Mouse (Mus musculus) forebrain, embryonic 14.5 days (tissue): Measurements from ENCODE around the gene Tstd1. TPM values are rescaled to one million over a fixed set of nuclear protein-coding genes. Genes with fewer than 3 reads are reported as not detected.
A peak's percentile ranks its signal among the peaks of the same experiment; 100 is the strongest.

Experiments
- ATAC-seq: fragments of 200-750 bp; cut with Nextera tagmentation; 2 replicates; pipeline ENCODE4 v1.8.0; 2017; ENCODE audit warnings: mild to moderate bottlenecking, moderate library complexity
- DNase-seq: peaks from one replicate; pipeline ENCODE4 v3.0.0-alpha.2; 2015; ENCODE audit warnings: low spot score
- H3K27ac ChIP-seq: fragments of 300-500 bp; sonication (generic); 2 replicates; pipeline ENCODE4 v1.5.1; 2014; ENCODE audit warnings: low read depth, mild to moderate bottlenecking, control low read depth, low read length, moderate library complexity
- H3K27me3 ChIP-seq: fragments of 300-500 bp; sonication (generic); replicated peaks from 2 replicates; pipeline ENCODE4 v1.6.1; 2014; ENCODE audit warnings: low read length, control low read depth, mixed read lengths; ENCODE audit not compliant: control insufficient read depth, insufficient read depth
- H3K36me3 ChIP-seq: fragments of 300-500 bp; sonication (generic); 2 replicates; pipeline ENCODE4 v1.6.1; 2014; ENCODE audit warnings: low read length, control low read depth; ENCODE audit not compliant: control insufficient read depth, insufficient read depth
- H3K4me1 ChIP-seq: fragments of 300-500 bp; sonication (generic); 2 replicates; pipeline ENCODE4 v1.6.1; 2014; ENCODE audit warnings: antibody characterized with exemption, low read length, control low read depth; ENCODE audit not compliant: control insufficient read depth, insufficient read depth
- H3K4me2 ChIP-seq: fragments of 300-500 bp; sonication (generic); 2 replicates; pipeline ENCODE4 v1.6.1; 2014; ENCODE audit warnings: mild to moderate bottlenecking, control low read depth, low read length
- H3K4me3 ChIP-seq: fragments of 300-500 bp; sonication (generic); 2 replicates; pipeline ENCODE4 v1.5.1; 2014; ENCODE audit warnings: low read depth, low read length, control low read depth
- H3K9ac ChIP-seq: fragments of 300-500 bp; sonication (generic); 2 replicates; pipeline ENCODE4 v1.6.1; 2014; ENCODE audit warnings: mild to moderate bottlenecking, low read length, control low read depth, moderate library complexity
- H3K9me3 ChIP-seq: fragments of 300-500 bp; sonication (generic); replicated peaks from 2 replicates; pipeline ENCODE4 v1.6.1; 2016; ENCODE audit warnings: low read length, control low read depth, mixed read lengths; ENCODE audit not compliant: control insufficient read depth
- whole genome bisulfite sequencing: fragments of 180-500 bp; shearing (Covaris S2); extraction: QIAGEN DNeasy Blood & Tissue Kit; methylation state at CpG from one replicate; pipeline ENCODE4 v1.1.7; 2014; 5-methylcytosine and 5-hydroxymethylcytosine counted together
- polyA plus RNA-seq: library from polyadenylated mRNA; unstranded; fragments of >200 nt; fragmentation: Nextera tagmentation; extraction: Ambion mirVana; gene quantifications from 2 replicates; pipeline ENCODE4 v1.2.1, GENCODE M21; 2014

Tstd1 gene
- 4.5 and 4.8 TPM in 2 replicates for polyA plus RNA-seq

DNA sequence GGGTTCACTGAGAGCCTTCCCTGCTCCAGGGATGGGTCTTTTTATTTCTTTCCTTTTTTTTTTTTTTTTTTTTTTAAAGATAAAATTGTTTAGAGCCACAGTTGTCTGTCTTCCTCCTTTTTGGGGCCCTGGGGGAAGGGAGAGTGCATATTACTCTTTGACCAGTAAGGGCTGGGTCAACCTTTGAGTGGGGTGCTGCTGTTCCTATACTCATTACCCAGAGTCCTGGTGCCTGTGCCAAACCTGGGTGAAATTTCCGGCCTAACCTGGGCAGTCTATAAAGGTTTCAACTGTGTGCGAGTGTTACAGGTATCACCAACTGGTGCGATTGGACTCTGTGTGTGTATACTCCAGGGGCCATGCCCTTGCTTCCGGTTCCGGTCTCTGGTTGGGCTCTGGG lies at the start of gene Tstd1:
Gene Tstd1 (plus strand): TSS at position 213 of the 400 bp plus-strand sequence.
- DNase-seq: no peak
- Histone ChIP-seq H3K9me3 (no peaks in the 10 kb centered on the region), H3K4me1 (peaks cover under 1% of the 10 kb centered on the region; the same call in 1 of the 2 replicates), H3K27me3 (no peaks in the 10 kb centered on the region), H3K4me2 (no peak within 1 kb of the TSS), H3K27ac (no peak within 1 kb of the TSS), H3K4me3 (no peak within 1 kb of the TSS), H3K9ac (no peak within 1 kb of the TSS), H3K36me3 (peaks cover 63% of the 10 kb centered on the region)
- WGBS: 91% methylated on average over 5 of the region's 5 CpGs
- ATAC-seq: no peak

GRCm38 (mm10) chr1:171369845-171370556 lies 48.7 kb upstream of the Tstd1 start, which contains the start of gene Nectin4:
Gene Nectin4 (plus strand): TSS chr1:171370099.
- Histone ChIP-seq H3K9ac (no peak within 1 kb of the TSS), H3K4me2 (no peak within 1 kb of the TSS)

DNA sequence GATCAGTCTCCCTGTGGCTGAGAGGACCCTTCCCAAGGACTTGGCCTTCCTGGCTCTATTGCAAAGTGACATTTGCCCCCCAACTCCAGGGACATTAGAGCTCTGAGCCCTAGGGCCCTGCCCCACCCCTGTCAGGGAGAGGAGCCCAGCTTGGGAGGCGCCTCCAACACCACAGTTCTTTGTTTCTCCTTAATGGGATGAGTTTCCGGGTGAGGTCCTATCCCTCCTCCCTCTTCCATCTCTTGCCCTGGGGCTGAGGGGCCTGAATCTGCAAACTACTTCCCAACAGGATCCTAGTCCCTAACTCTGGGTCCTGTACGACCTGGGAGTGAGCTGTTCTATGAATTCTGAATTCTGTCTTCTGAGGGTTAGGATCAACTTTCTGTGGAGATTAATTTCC lies 45.8 kb upstream of the Tstd1 start:
- H3K9ac ChIP-seq: no peak overlapping the region
- H3K27me3 ChIP-seq: no peaks in the 10 kb centered on the region
- H3K9me3 ChIP-seq: no peaks in the 10 kb centered on the region
- no peak overlapping the region for H3K4me2 ChIP-seq
- H3K4me1 ChIP-seq: no peaks in the 10 kb centered on the region
- ATAC-seq (no peak), DNase-seq (no peak)
- no peaks in the 10 kb centered on the region for H3K36me3 ChIP-seq
- H3K27ac ChIP-seq: no peak overlapping the region
- WGBS: 39% methylated on average over 3 of the region's 3 CpGs
- H3K4me3 ChIP-seq: no peak overlapping the region

More at GRCm38 (mm10) chr1:171369845-171370556, 48.7 kb upstream of the Tstd1 start, which contains the start of gene Nectin4:
- ATAC-seq: no peak
- Histone ChIP-seq H3K27ac (no peak within 1 kb of the TSS), H3K4me3 (no peak within 1 kb of the TSS), H3K4me1 (no peaks in the 10 kb centered on the region; the same call in 1 of the 2 replicates), H3K27me3 (no peaks in the 10 kb centered on the region), H3K9me3 (no peaks in the 10 kb centered on the region), H3K36me3 (no peaks in the 10 kb centered on the region)
- DNase-seq: no peak
- 37% methylated on average over 20 of the region's 20 CpGs for WGBS

GRCm38 (mm10) chr1:171373946-171374345 lies 44.7 kb upstream of the Tstd1 start:
- 2% methylated on average over 3 of the region's 4 CpGs for WGBS
- ATAC-seq (no peak), DNase-seq (no peak)
- no peaks in the 10 kb centered on the region for H3K4me1 ChIP-seq
- no peaks in the 10 kb centered on the region for H3K9me3 ChIP-seq
- H3K9ac ChIP-seq: no peak overlapping the region
- H3K4me3 ChIP-seq: no peak overlapping the region
- H3K27ac ChIP-seq: no peak overlapping the region
- H3K4me2 ChIP-seq: no peak overlapping the region
- H3K36me3 ChIP-seq: no peaks in the 10 kb centered on the region
- no peaks in the 10 kb centered on the region for H3K27me3 ChIP-seq

- Histone ChIP-seq H3K27me3 (peaks cover under 1% of the 10 kb centered on the region), H3K36me3 (no peaks in the 10 kb centered on the region), H3K27ac (no peak overlapping the region), H3K4me2 (no peak overlapping the region), H3K4me3 (no peak overlapping the region), H3K9me3 (no peaks in the 10 kb centered on the region), H3K9ac (no peak overlapping the region), H3K4me1 (no peaks in the 10 kb centered on the region; the same call in 1 of the 2 replicates)
- DNase-seq: no peak
- 45% methylated on average over 9 of the region's 9 CpGs for WGBS
- no peak for ATAC-seq
These were observed 43.0 kb upstream of the Tstd1 start for GRCm38 (mm10) chr1:171375646-171376097.

DNA sequence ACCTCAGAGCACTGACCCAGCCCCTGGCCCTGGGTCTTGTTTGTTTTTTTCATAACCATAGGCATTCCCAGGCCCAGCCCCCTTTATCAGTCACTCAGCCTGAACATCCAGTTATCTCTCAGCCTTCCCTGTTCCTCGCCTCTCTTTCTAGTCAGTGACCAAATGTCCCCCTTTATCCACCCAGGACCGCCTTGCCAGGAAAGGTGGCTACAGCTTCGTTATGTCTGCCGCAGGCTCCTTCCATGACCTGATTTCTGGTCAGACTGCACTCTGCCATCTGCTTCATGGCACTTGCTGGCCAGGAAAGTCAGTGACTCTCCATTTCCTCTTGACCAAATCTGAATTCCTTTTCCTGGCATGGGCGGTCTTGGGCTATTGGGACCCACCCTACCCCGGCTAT lies 40.4 kb upstream of the Tstd1 start:
- Histone ChIP-seq H3K9me3 (no peaks in the 10 kb centered on the region), H3K27me3 (peaks cover 5% of the 10 kb centered on the region), H3K4me2 (no peak overlapping the region), H3K9ac (no peak overlapping the region), H3K36me3 (no peaks in the 10 kb centered on the region), H3K4me3 (no peak overlapping the region), H3K27ac (no peak overlapping the region), H3K4me1 (no peaks in the 10 kb centered on the region; the same call in 1 of the 2 replicates)
- DNase-seq (no peak), ATAC-seq (no peak)
- WGBS: 91% methylated on average over 6 of the region's 6 CpGs

DNA sequence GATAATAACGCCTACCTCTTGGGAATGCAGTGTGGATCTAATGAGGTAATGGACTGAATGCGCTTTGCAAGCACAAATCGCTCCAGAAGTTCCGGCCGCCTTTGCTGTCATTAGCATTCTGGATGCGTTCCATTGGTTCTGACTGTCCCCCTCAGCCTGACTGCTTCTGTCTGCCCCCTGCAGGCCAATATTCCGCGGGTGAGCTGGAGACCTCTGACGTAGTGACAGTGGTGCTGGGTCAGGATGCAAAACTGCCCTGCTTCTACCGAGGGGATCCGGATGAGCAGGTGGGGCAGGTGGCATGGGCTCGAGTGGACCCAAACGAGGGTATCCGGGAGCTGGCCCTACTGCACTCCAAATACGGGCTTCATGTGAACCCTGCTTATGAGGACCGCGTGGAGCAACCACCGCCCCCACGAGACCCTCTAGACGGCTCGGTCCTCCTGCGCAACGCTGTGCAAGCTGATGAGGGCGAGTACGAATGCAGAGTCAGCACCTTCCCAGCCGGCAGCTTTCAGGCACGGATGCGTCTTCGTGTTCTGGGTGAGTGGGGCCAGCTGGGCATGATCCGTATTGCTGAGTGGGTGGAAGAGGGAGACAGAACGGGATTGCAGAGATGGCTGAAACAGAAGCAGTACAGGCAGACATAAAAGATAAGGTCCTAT lies 38.6 kb upstream of the Tstd1 start:
- Histone ChIP-seq H3K9me3 (no peaks in the 10 kb centered on the region), H3K27me3 (peaks cover 5% of the 10 kb centered on the region), H3K4me1 (no peaks in the 10 kb centered on the region; the same call in 1 of the 2 replicates), H3K36me3 (no peaks in the 10 kb centered on the region), H3K27ac (no peak overlapping the region), H3K4me2 (peak overlapping the region; percentile 47), H3K9ac (peak overlapping the region; percentile 46), H3K4me3 (peak overlapping the region; percentile 17)
- DNase-seq (peak; percentile 88), ATAC-seq (peak; percentile 82)
- WGBS: 3% methylated on average over 31 of the region's 31 CpGs

DNA sequence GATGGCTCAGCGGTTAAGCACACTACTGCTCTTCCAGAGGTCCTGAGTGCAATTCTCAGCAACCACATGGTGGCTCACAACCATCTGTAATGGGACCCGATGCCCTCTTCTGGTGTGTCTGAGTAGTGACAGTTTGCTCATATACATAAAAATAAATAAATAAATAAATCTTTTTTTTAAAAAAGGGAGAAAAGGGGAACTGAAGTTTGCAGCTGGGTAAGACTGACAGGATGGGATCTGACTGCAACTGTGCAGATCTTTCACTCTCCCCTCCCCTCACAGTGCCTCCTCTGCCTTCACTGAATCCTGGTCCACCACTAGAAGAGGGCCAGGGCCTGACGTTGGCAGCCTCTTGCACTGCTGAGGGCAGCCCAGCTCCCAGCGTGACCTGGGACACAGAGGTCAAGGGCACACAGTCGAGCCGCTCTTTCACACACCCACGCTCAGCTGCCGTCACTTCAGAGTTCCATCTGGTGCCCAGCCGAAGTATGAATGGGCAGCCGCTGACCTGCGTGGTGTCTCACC lies 36.5 kb upstream of the Tstd1 start:
- H3K9ac ChIP-seq: no peak overlapping the region
- DNase-seq: no peak
- peaks cover 5% of the 10 kb centered on the region for H3K27me3 ChIP-seq
- H3K4me2 ChIP-seq: no peak overlapping the region
- no peak overlapping the region for H3K27ac ChIP-seq
- ATAC-seq: no peak
- no peaks in the 10 kb centered on the region for H3K9me3 ChIP-seq
- H3K4me1 ChIP-seq: no peaks in the 10 kb centered on the region; the same call in 1 of the 2 replicates
- H3K4me3 ChIP-seq: no peak overlapping the region
- no peaks in the 10 kb centered on the region for H3K36me3 ChIP-seq
- 89% methylated on average over 11 of the region's 11 CpGs for WGBS
